Comparison of ENCODE assay signal across 26 mouse cellular contexts in the genomic region with DNA sequence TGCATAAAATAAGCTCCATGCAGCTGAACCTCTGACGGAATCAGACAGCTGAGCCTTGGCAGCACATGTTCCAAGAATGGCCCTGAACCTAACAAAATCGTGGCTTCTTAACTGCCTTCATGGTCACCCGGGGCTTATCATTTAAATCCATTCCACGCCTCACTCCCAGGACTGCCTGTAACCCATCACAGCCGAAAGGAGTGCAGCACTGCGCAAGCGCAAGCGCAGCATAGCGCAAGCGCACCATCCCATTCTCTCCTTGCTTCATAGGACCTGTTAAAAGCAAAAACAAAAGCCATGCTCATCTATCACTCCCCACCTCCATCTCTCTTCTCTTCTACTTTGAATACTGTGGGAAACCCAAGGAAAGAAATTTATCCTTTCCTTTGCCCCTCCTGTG.
A peak's percentile ranks its signal among the peaks of the same experiment; 100 is the strongest.
DNase-seq lines count a peak whose midpoint lies in the region; ATAC-seq and TF ChIP-seq lines count a peak whose summit lies in the region.
"Had no signal": no experiment of that assay in that cellular context is flagged by ENCODE, and none has a peak within 500 bp of the region (broad histone marks: within the 10 kb centered on the region; RNA-seq: fewer than 3 reads in every experiment).

No protein-coding gene starts in this region.

- no peaks in the 10 kb centered on the region; the same call in 1 of the 2 replicates for H3K4me1 ChIP-seq in hindbrain, embryonic 13.5 days (replicated peaks)
- H3K4me1 ChIP-seq in hindbrain, embryonic 10.5 days (replicated peaks), result no peaks in the 10 kb centered on the region
- no peaks in the 10 kb centered on the region for H3K4me1 ChIP-seq in hindbrain, postnatal 0 days (ENCODE audit: insufficient read depth, low read length)
- H3K4me1 ChIP-seq in hindbrain, embryonic 12.5 days, result no peaks in the 10 kb centered on the region
- no peaks in the 10 kb centered on the region for H3K4me1 ChIP-seq in neural tube, embryonic 14.5 days (ENCODE audit: control insufficient read depth, insufficient read depth, low read length)
- H3K4me1 ChIP-seq in neural tube, embryonic 15.5 days, result peaks cover 7% of the 10 kb centered on the region; the same call in 1 of the 2 replicates
- H3K4me1 ChIP-seq: embryonic facial prominence, embryonic 15.5 days had no signal

- no peaks in the 10 kb centered on the region for H3K9me3 ChIP-seq in hindbrain, embryonic 13.5 days
- peaks cover 3% of the 10 kb centered on the region; the same call in 1 of the 2 replicates for H3K9me3 ChIP-seq in hindbrain, embryonic 10.5 days
- peaks cover 4% of the 10 kb centered on the region; the same call in 1 of the 2 replicates for H3K9me3 ChIP-seq in hindbrain, postnatal 0 days (ENCODE audit: low read length)
- no peaks in the 10 kb centered on the region for H3K9me3 ChIP-seq in hindbrain, embryonic 12.5 days (replicated peaks)
- H3K9me3 ChIP-seq in neural tube, embryonic 14.5 days (ENCODE audit: control insufficient read depth, low read length), result no peaks in the 10 kb centered on the region
- no peaks in the 10 kb centered on the region for H3K9me3 ChIP-seq in neural tube, embryonic 15.5 days (replicated peaks)
- H3K9me3 ChIP-seq: embryonic facial prominence, embryonic 12.5 days; embryonic facial prominence, embryonic 15.5 days; G1E had no signal

- 0 out of 2 replicates have a peak, but pooled peaks have one; percentile 28 for ATAC-seq in hindbrain, embryonic 13.5 days (ENCODE audit: low FRiP score)
- ATAC-seq in hindbrain, postnatal 0 days, result peak; percentile 51; the same call in 1 of the 2 replicates
- ATAC-seq in hindbrain, embryonic 12.5 days (ENCODE audit: low FRiP score), result no peak
- ATAC-seq in neural tube, embryonic 14.5 days (ENCODE audit: low read depth), result peak; percentile 49; the same call in 1 of the 2 replicates
- peak; percentile 83; the same call in 1 of the 2 replicates for ATAC-seq in neural tube, embryonic 15.5 days (ENCODE audit: low FRiP score)
- ATAC-seq: forebrain, embryonic 14.5 days; forebrain, postnatal 0 days; inflammation-experienced regulatory T-cells, adult 6 months; intestine, embryonic 16.5 days; Patski had no signal

- 70% methylated on average over 10 of the region's 10 CpGs for WGBS in hindbrain, embryonic 13.5 days
- WGBS in hindbrain, embryonic 10.5 days, result 89% methylated on average over 10 of the region's 10 CpGs
- 77% methylated on average over 10 of the region's 10 CpGs for WGBS in hindbrain, postnatal 0 days
- WGBS in hindbrain, embryonic 12.5 days, result 85% methylated on average over 10 of the region's 10 CpGs
- 70% methylated on average over 10 of the region's 10 CpGs for WGBS in neural tube, embryonic 14.5 days
- 65% methylated on average over 10 of the region's 10 CpGs for WGBS in neural tube, embryonic 15.5 days

- H3K27ac ChIP-seq in hindbrain, embryonic 13.5 days, result no peak overlapping the region
- H3K27ac ChIP-seq in hindbrain, embryonic 10.5 days, result no peak overlapping the region
- H3K27ac ChIP-seq in hindbrain, postnatal 0 days, result no peak overlapping the region
- no peak overlapping the region for H3K27ac ChIP-seq in hindbrain, embryonic 12.5 days
- no peak overlapping the region for H3K27ac ChIP-seq in neural tube, embryonic 14.5 days (ENCODE audit: low read depth, low read length)
- H3K27ac ChIP-seq in neural tube, embryonic 15.5 days (replicated peaks), result peak overlapping the region; percentile 54; the same call in 1 of the 2 replicates
- H3K27ac ChIP-seq: embryonic facial prominence, embryonic 12.5 days; embryonic facial prominence, embryonic 15.5 days; gastrocnemius, adult 2 months had no signal

- no peaks in the 10 kb centered on the region for H3K27me3 ChIP-seq in hindbrain, embryonic 13.5 days
- no peaks in the 10 kb centered on the region for H3K27me3 ChIP-seq in hindbrain, embryonic 10.5 days (ENCODE audit: insufficient read depth, poor library complexity, severe bottlenecking)
- no peaks in the 10 kb centered on the region for H3K27me3 ChIP-seq in hindbrain, postnatal 0 days (ENCODE audit: insufficient read depth, low read length)
- no peaks in the 10 kb centered on the region for H3K27me3 ChIP-seq in hindbrain, embryonic 12.5 days
- H3K27me3 ChIP-seq in neural tube, embryonic 14.5 days (ENCODE audit: control insufficient read depth, insufficient read depth, low read length), result no peaks in the 10 kb centered on the region
- H3K27me3 ChIP-seq in neural tube, embryonic 15.5 days (replicated peaks), result no peaks in the 10 kb centered on the region
- H3K27me3 ChIP-seq: CH12.LX; embryonic facial prominence, embryonic 12.5 days; embryonic facial prominence, embryonic 15.5 days; Patski had no signal

- no peak overlapping the region for H3K4me3 ChIP-seq in hindbrain, embryonic 13.5 days
- H3K4me3 ChIP-seq in hindbrain, embryonic 10.5 days, result no peak overlapping the region
- H3K4me3 ChIP-seq in hindbrain, postnatal 0 days (ENCODE audit: low read length), result no peak overlapping the region
- no peak overlapping the region for H3K4me3 ChIP-seq in hindbrain, embryonic 12.5 days
- no peak overlapping the region for H3K4me3 ChIP-seq in neural tube, embryonic 14.5 days (ENCODE audit: low read depth, low read length)
- no peak overlapping the region for H3K4me3 ChIP-seq in neural tube, embryonic 15.5 days (replicated peaks)
- H3K4me3 ChIP-seq: embryonic facial prominence, embryonic 12.5 days; embryonic facial prominence, embryonic 15.5 days; gastrocnemius, adult 2 months had no signal

- no peak for TF ChIP-seq CTCF in hindbrain, postnatal 0 days (IDR thresholded peaks at IDR 0.05; ENCODE audit: low read depth)

- H3K4me2 ChIP-seq in hindbrain, embryonic 13.5 days, result no peak overlapping the region
- H3K4me2 ChIP-seq in hindbrain, postnatal 0 days (ENCODE audit: low read depth, low read length), result no peak overlapping the region
- no peak overlapping the region for H3K4me2 ChIP-seq in hindbrain, embryonic 12.5 days (replicated peaks)
- H3K4me2 ChIP-seq in neural tube, embryonic 14.5 days (ENCODE audit: low read depth, low read length), result no peak overlapping the region
- no peak overlapping the region for H3K4me2 ChIP-seq in neural tube, embryonic 15.5 days
- H3K4me2 ChIP-seq: embryonic facial prominence, embryonic 12.5 days; embryonic facial prominence, embryonic 15.5 days; heart, embryonic 11.5 days had no signal

- no peak for DNase-seq in hindbrain, embryonic 10.5 days (ENCODE audit: low spot score)
- DNase-seq in hindbrain, postnatal 0 days (ENCODE audit: low spot score), result peak; percentile 26
- no peak for DNase-seq in neural tube, embryonic 10.5 days (ENCODE audit: extremely low spot score, low spot score)
- DNase-seq: adrenal gland, postnatal 10 days; adrenal gland, postnatal 36 days; B cell, adult 2 months; cerebellum, adult 11 months; cerebellum, adult 2 months; cerebellum, adult 9-11 months; cerebellum, postnatal 25 days; forebrain, postnatal 0 days; gastrocnemius, adult 2 months; gastrocnemius, postnatal 25 days had no signal

- no peak overlapping the region for H3K9ac ChIP-seq in hindbrain, embryonic 13.5 days
- no peak overlapping the region for H3K9ac ChIP-seq in hindbrain, postnatal 0 days (replicated peaks; ENCODE audit: low read length)
- no peak overlapping the region for H3K9ac ChIP-seq in hindbrain, embryonic 12.5 days
- H3K9ac ChIP-seq in neural tube, embryonic 14.5 days (replicated peaks; ENCODE audit: low read depth, low read length), result no peak overlapping the region
- H3K9ac ChIP-seq in neural tube, embryonic 15.5 days (replicated peaks), result no peak overlapping the region
- H3K9ac ChIP-seq: embryonic facial prominence, embryonic 12.5 days; embryonic facial prominence, embryonic 15.5 days; forebrain, postnatal 0 days had no signal

- H3K36me3 ChIP-seq in hindbrain, embryonic 13.5 days, result no peaks in the 10 kb centered on the region
- no peaks in the 10 kb centered on the region for H3K36me3 ChIP-seq in hindbrain, embryonic 10.5 days
- H3K36me3 ChIP-seq in hindbrain, postnatal 0 days (ENCODE audit: insufficient read depth, low read length), result no peaks in the 10 kb centered on the region
- H3K36me3 ChIP-seq in hindbrain, embryonic 12.5 days, result no peaks in the 10 kb centered on the region
- no peaks in the 10 kb centered on the region for H3K36me3 ChIP-seq in neural tube, embryonic 14.5 days (ENCODE audit: control insufficient read depth, insufficient read depth, low read length)
- no peaks in the 10 kb centered on the region for H3K36me3 ChIP-seq in neural tube, embryonic 15.5 days
- H3K36me3 ChIP-seq: embryonic facial prominence, embryonic 12.5 days; embryonic facial prominence, embryonic 15.5 days had no signal
